Mouse (Mus musculus) adrenal gland, postnatal 10 days (tissue): ENCODE data around the gene Lmtk2. TPM values are rescaled to one million over a fixed set of nuclear protein-coding genes. Genes with fewer than 3 reads are reported as not detected.

Experiments
- DNase-seq: peaks from one replicate; pipeline ENCODE4 v3.0.0; 2021; ENCODE audit warnings: mixed read lengths
- long read RNA-seq, 2 experiments: library from polyadenylated mRNA; stranded (forward); transcript quantifications; one replicate each; pipeline ENCODE4 v2.0.0; 2021
- total RNA-seq, 2 experiments: library from RNA; stranded (reverse); gene quantifications; 2 replicates each; pipeline ENCODE4 v1.2.3; 2021

Lmtk2 gene
- 10 to 100 TPM; 21.9 to 24.4 TPM for total RNA-seq
- long read RNA-seq, experiment 1, partial matches to known transcripts = 1 of 4 reads
- long read RNA-seq, experiment 1, other reads (novel, unspliced or antisense) = 3 of 4 reads
- long read RNA-seq, experiment 2, full-length matches to known transcripts = 1 of 6 reads
- long read RNA-seq, experiment 2, partial matches to known transcripts = 1 of 6 reads
- long read RNA-seq, experiment 2, other reads (novel, unspliced or antisense) = 4 of 6 reads

- DNase-seq = peak; percentile 98
Measured at GRCm38 (mm10) chr5:144100149-144100935, at the start of gene Lmtk2. Gene Lmtk2 (plus strand): TSS chr5:144100436.

- peak; percentile 6 for DNase-seq
Measured at GRCm38 (mm10) chr5:144051268-144051667, 49.0 kb upstream of the Lmtk2 start.

GRCm38 (mm10) chr5:144053450-144053849 is 46.8 kb upstream of the Lmtk2 start:
- no peak for DNase-seq

- peak; percentile 19 for DNase-seq
Measured at GRCm38 (mm10) chr5:144054340-144054739, 45.9 kb upstream of the Lmtk2 start.

GRCm38 (mm10) chr5:144064093-144064492 is 36.1 kb upstream of the Lmtk2 start:
- DNase-seq = peak; percentile 6

- peak; percentile 17 for DNase-seq
Measured at GRCm38 (mm10) chr5:144066036-144066435, 34.2 kb upstream of the Lmtk2 start.

- no peak for DNase-seq
Measured at GRCm38 (mm10) chr5:144070064-144070463, 30.2 kb upstream of the Lmtk2 start.

- no peak for DNase-seq
Measured at GRCm38 (mm10) chr5:144071249-144071648, 29.0 kb upstream of the Lmtk2 start.

- DNase-seq = no peak
Measured at GRCm38 (mm10) chr5:144077541-144077940, 22.7 kb upstream of the Lmtk2 start.

GRCm38 (mm10) chr5:144080886-144081285 is 19.4 kb upstream of the Lmtk2 start:
- no peak for DNase-seq

- DNase-seq = no peak
Measured at GRCm38 (mm10) chr5:144082006-144082405, 18.2 kb upstream of the Lmtk2 start.

- DNase-seq = no peak
Measured at GRCm38 (mm10) chr5:144083521-144083920, 16.7 kb upstream of the Lmtk2 start.

GRCm38 (mm10) chr5:144084271-144084670 is 16.0 kb upstream of the Lmtk2 start:
- no peak for DNase-seq

GRCm38 (mm10) chr5:144085696-144086095 is 14.5 kb upstream of the Lmtk2 start:
- DNase-seq = no peak

GRCm38 (mm10) chr5:144086494-144086893 is 13.7 kb upstream of the Lmtk2 start:
- no peak for DNase-seq

GRCm38 (mm10) chr5:144088354-144088753 is 11.9 kb upstream of the Lmtk2 start:
- no peak for DNase-seq

GRCm38 (mm10) chr5:144095461-144095970 is 4.7 kb upstream of the Lmtk2 start:
- no peak for DNase-seq

GRCm38 (mm10) chr5:144097902-144098639 is 2.2 kb upstream of the Lmtk2 start:
- no peak for DNase-seq

GRCm38 (mm10) chr5:144098640-144098929 is 1.7 kb upstream of the Lmtk2 start:
- DNase-seq = no peak

GRCm38 (mm10) chr5:144100948-144101347 is 712 bp downstream of the Lmtk2 start:
- no peak for DNase-seq

GRCm38 (mm10) chr5:144105070-144105469 is 4.8 kb downstream of the Lmtk2 start:
- no peak for DNase-seq

GRCm38 (mm10) chr5:144105471-144106129 is 5.4 kb downstream of the Lmtk2 start:
- DNase-seq = no peak

- DNase-seq = no peak
Measured at GRCm38 (mm10) chr5:144106130-144106510, 5.9 kb downstream of the Lmtk2 start.
